Mouse (Mus musculus): ENCODE data around the gene 4931428L18Rik. TPM values are rescaled to one million over a fixed set of nuclear protein-coding genes. Genes with fewer than 3 reads are reported as not detected.

4931428L18Rik gene
- total RNA-seq, 1 experiment = 1.8 TPM

- H3K4me3 ChIP-seq (ENCODE audit: insufficient read depth in 1 of 2, low read depth in 1 of 2, low read length in 2 of 2, poor library complexity in 1 of 2, severe bottlenecking in 1 of 2) = no peak within 1 kb of the TSS
- no peak within 1 kb of the TSS for H3K27ac ChIP-seq (ENCODE audit: insufficient read depth, low read depth, low read length, poor library complexity, severe bottlenecking)
- H3K9ac ChIP-seq (ENCODE audit: insufficient read depth, low read depth, low read length, poor library complexity, severe bottlenecking) = no peak within 1 kb of the TSS
- H3K9me3 ChIP-seq (ENCODE audit: control insufficient read depth, insufficient read depth, low read depth, low read length) = no peaks in the 10 kb centered on the region
- in situ Hi-C loops (cut with MboI; ENCODE audit: low sequenced_read_pairs in 2 of 2, unreplicated experiment in 2 of 2) = no loop called here
- H3K4me1 ChIP-seq (ENCODE audit: control insufficient read depth in 2 of 2, insufficient read depth in 2 of 2, low read length in 2 of 2, poor library complexity in 1 of 2) = no peaks in the 10 kb centered on the region
- no peak for DNase-seq (ENCODE audit: low read depth, low spot score)
- H3K36me3 ChIP-seq (ENCODE audit: control insufficient read depth, insufficient read depth, low read length, poor library complexity, severe bottlenecking) = no peaks in the 10 kb centered on the region
- TF ChIP-seq CHD2 (IDR thresholded peaks at IDR 0.05; ENCODE audit: low read depth, low read length) = no peak
- no peak for TF ChIP-seq ZNF384 (IDR thresholded peaks at IDR 0.05; ENCODE audit: low read depth, low read length)
- TF ChIP-seq MAFK (IDR thresholded peaks at IDR 0.05; ENCODE audit: insufficient read depth, low read depth, low read length) = no peak
- no peak for TF ChIP-seq ZC3H11A (IDR thresholded peaks at IDR 0.05; ENCODE audit: borderline replicate concordance, low read depth, low read length)
- no peak for TF ChIP-seq HCFC1 (IDR thresholded peaks at IDR 0.05; ENCODE audit: borderline replicate concordance, insufficient read depth, low read length)
These were observed 46.4 kb downstream of the 4931428L18Rik start, which contains the start of gene Lgsn for GRCm38 (mm10) chr1:31176101-31176500. Lgsn (plus strand) TSS chr1:31176401.

GRCm38 (mm10) chr1:31175401-31175800 is 47.1 kb downstream of the 4931428L18Rik start:
- no peaks in the 10 kb centered on the region for H3K9me3 ChIP-seq (ENCODE audit: control insufficient read depth, insufficient read depth, low read depth, low read length)
- TF ChIP-seq CHD2 (IDR thresholded peaks at IDR 0.05; ENCODE audit: low read depth, low read length) = no peak
- no peak for TF ChIP-seq ZNF384 (IDR thresholded peaks at IDR 0.05; ENCODE audit: low read depth, low read length)
- TF ChIP-seq ZC3H11A (IDR thresholded peaks at IDR 0.05; ENCODE audit: borderline replicate concordance, low read depth, low read length) = no peak
- no peak for TF ChIP-seq MAFK (IDR thresholded peaks at IDR 0.05; ENCODE audit: insufficient read depth, low read depth, low read length)
- no peak for TF ChIP-seq HCFC1 (IDR thresholded peaks at IDR 0.05; ENCODE audit: borderline replicate concordance, insufficient read depth, low read length)
- H3K36me3 ChIP-seq (ENCODE audit: control insufficient read depth, insufficient read depth, low read length, poor library complexity, severe bottlenecking) = no peaks in the 10 kb centered on the region
- H3K9ac ChIP-seq (ENCODE audit: insufficient read depth, low read depth, low read length, poor library complexity, severe bottlenecking) = no peak overlapping the region
- no peaks in the 10 kb centered on the region for H3K4me1 ChIP-seq (ENCODE audit: control insufficient read depth in 2 of 2, insufficient read depth in 2 of 2, low read length in 2 of 2, poor library complexity in 1 of 2)
- H3K27ac ChIP-seq (ENCODE audit: insufficient read depth, low read depth, low read length, poor library complexity, severe bottlenecking) = no peak overlapping the region
- no peak overlapping the region for H3K4me3 ChIP-seq (ENCODE audit: insufficient read depth in 1 of 2, low read depth in 1 of 2, low read length in 2 of 2, poor library complexity in 1 of 2, severe bottlenecking in 1 of 2)
- DNase-seq (ENCODE audit: low read depth, low spot score) = no peak
- in situ Hi-C loops (cut with MboI; ENCODE audit: low sequenced_read_pairs in 2 of 2, unreplicated experiment in 2 of 2) = no loop called here

- TF ChIP-seq ZNF384 (IDR thresholded peaks at IDR 0.05; ENCODE audit: low read depth, low read length) (no peak), ZC3H11A (IDR thresholded peaks at IDR 0.05; ENCODE audit: borderline replicate concordance, low read depth, low read length) (no peak), MAFK (IDR thresholded peaks at IDR 0.05; ENCODE audit: insufficient read depth, low read depth, low read length) (no peak), HCFC1 (IDR thresholded peaks at IDR 0.05; ENCODE audit: borderline replicate concordance, insufficient read depth, low read length) (no peak), CHD2 (IDR thresholded peaks at IDR 0.05; ENCODE audit: low read depth, low read length) (no peak)
- Histone ChIP-seq H3K4me1 (ENCODE audit: control insufficient read depth in 2 of 2, insufficient read depth in 2 of 2, low read length in 2 of 2, poor library complexity in 1 of 2) (no peaks in the 10 kb centered on the region), H3K36me3 (ENCODE audit: control insufficient read depth, insufficient read depth, low read length, poor library complexity, severe bottlenecking) (no peaks in the 10 kb centered on the region), H3K9me3 (ENCODE audit: control insufficient read depth, insufficient read depth, low read depth, low read length) (no peaks in the 10 kb centered on the region), H3K9ac (ENCODE audit: insufficient read depth, low read depth, low read length, poor library complexity, severe bottlenecking) (no peak overlapping the region), H3K27ac (ENCODE audit: insufficient read depth, low read depth, low read length, poor library complexity, severe bottlenecking) (no peak overlapping the region), H3K4me3 (ENCODE audit: insufficient read depth in 1 of 2, low read depth in 1 of 2, low read length in 2 of 2, poor library complexity in 1 of 2, severe bottlenecking in 1 of 2) (no peak overlapping the region)
- in situ Hi-C loops (cut with MboI; ENCODE audit: low sequenced_read_pairs in 2 of 2, unreplicated experiment in 2 of 2) = no loop called here
- DNase-seq (ENCODE audit: low read depth, low spot score) = no peak
These were observed 57.0 kb downstream of the 4931428L18Rik start for GRCm38 (mm10) chr1:31165326-31166121.

- H3K36me3 ChIP-seq (ENCODE audit: control insufficient read depth, insufficient read depth, low read length, poor library complexity, severe bottlenecking) = no peaks in the 10 kb centered on the region
- H3K4me1 ChIP-seq (ENCODE audit: control insufficient read depth in 2 of 2, insufficient read depth in 2 of 2, low read length in 2 of 2, poor library complexity in 1 of 2) = no peaks in the 10 kb centered on the region
- DNase-seq (ENCODE audit: low read depth, low spot score) = no peak
- H3K4me3 ChIP-seq (ENCODE audit: insufficient read depth in 1 of 2, low read depth in 1 of 2, low read length in 2 of 2, poor library complexity in 1 of 2, severe bottlenecking in 1 of 2) = no peak overlapping the region
- TF ChIP-seq HCFC1 (IDR thresholded peaks at IDR 0.05; ENCODE audit: borderline replicate concordance, insufficient read depth, low read length) (no peak), CHD2 (IDR thresholded peaks at IDR 0.05; ENCODE audit: low read depth, low read length) (no peak), ZNF384 (IDR thresholded peaks at IDR 0.05; ENCODE audit: low read depth, low read length) (no peak), MAFK (IDR thresholded peaks at IDR 0.05; ENCODE audit: insufficient read depth, low read depth, low read length) (no peak), ZC3H11A (IDR thresholded peaks at IDR 0.05; ENCODE audit: borderline replicate concordance, low read depth, low read length) (no peak)
- H3K9ac ChIP-seq (ENCODE audit: insufficient read depth, low read depth, low read length, poor library complexity, severe bottlenecking) = no peak overlapping the region
- no peak overlapping the region for H3K27ac ChIP-seq (ENCODE audit: insufficient read depth, low read depth, low read length, poor library complexity, severe bottlenecking)
- in situ Hi-C loops (cut with MboI; ENCODE audit: low sequenced_read_pairs in 2 of 2, unreplicated experiment in 2 of 2) = no loop called here
- H3K9me3 ChIP-seq (ENCODE audit: control insufficient read depth, insufficient read depth, low read depth, low read length) = no peaks in the 10 kb centered on the region
These were observed 57.8 kb downstream of the 4931428L18Rik start for GRCm38 (mm10) chr1:31164527-31165189.

Measured in ES-E14 (cell line).